Mouse (Mus musculus): ENCODE measurements around the gene Exoc6b. TPM values are rescaled to one million over a fixed set of nuclear protein-coding genes. Genes with fewer than 3 reads are reported as not detected.

Gene Exoc6b
- total and polyA plus RNA-seq, 2 experiments = 2.3 to 6.1 TPM

DNA sequence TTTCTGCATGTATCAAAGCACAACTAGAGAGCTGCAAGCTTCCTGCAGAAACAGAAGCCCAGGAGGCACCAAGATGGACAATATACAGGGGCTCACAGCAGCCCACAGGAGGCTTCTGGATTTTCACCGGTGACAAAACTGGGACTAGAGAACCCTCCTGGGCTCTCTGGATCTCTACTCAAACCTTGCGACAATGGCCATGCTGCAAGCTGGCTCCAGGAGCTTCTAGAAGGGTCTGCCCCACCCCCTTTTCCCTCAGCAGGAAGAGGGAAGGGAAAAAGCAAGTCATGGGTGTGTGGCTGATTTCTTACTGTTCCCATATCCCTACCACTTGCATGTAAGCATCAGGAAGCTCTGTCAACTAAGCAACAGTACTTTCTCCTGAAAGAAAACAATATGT is 437.7 kb downstream of the Exoc6b start:
- Histone ChIP-seq H3K4me1 (ENCODE audit: control insufficient read depth, insufficient read depth, low read length) (peaks cover 4% of the 10 kb centered on the region; the same call in 1 of the 2 replicates), H3K27me3 (ENCODE audit: control insufficient read depth, insufficient read depth, low read length) (no peaks in the 10 kb centered on the region), H3K27ac (replicated peaks; ENCODE audit: insufficient read depth, low read depth, low read length) (no peak overlapping the region), H3K79me2 (ENCODE audit: control insufficient read depth, insufficient read depth, low read length) (no peaks in the 10 kb centered on the region), H3K9ac (ENCODE audit: low read depth, low read length) (no peak overlapping the region), H3K36me3 (ENCODE audit: control insufficient read depth, insufficient read depth, low read length) (no peaks in the 10 kb centered on the region), H3K4me3 (ENCODE audit: insufficient read depth, low read depth, low read length) (no peak overlapping the region)
- DNase-seq (ENCODE audit: extremely low read depth, low read depth, low spot score) = no peak
- no peak for TF ChIP-seq CTCF (IDR thresholded peaks at IDR 0.05; ENCODE audit: low read depth, low read length)
- TF ChIP-seq POLR2A (IDR thresholded peaks at IDR 0.05; ENCODE audit: extremely low read depth, insufficient read depth, low read length) = no peak
- WGBS = 86% methylated on average over 2 of the region's 2 CpGs

- no peak overlapping the region for H3K9ac ChIP-seq (ENCODE audit: low read depth, low read length)
- H3K36me3 ChIP-seq (ENCODE audit: control insufficient read depth, insufficient read depth, low read length) = no peaks in the 10 kb centered on the region
- no peaks in the 10 kb centered on the region for H3K79me2 ChIP-seq (ENCODE audit: control insufficient read depth, insufficient read depth, low read length)
- TF ChIP-seq POLR2A (IDR thresholded peaks at IDR 0.05; ENCODE audit: extremely low read depth, insufficient read depth, low read length) (no peak), CTCF (IDR thresholded peaks at IDR 0.05; ENCODE audit: low read depth, low read length) (no peak)
- WGBS = 5% methylated on average over 1 of the region's 1 CpGs
- H3K27me3 ChIP-seq (ENCODE audit: control insufficient read depth, insufficient read depth, low read length) = no peaks in the 10 kb centered on the region
- no peak overlapping the region for H3K4me3 ChIP-seq (ENCODE audit: insufficient read depth, low read depth, low read length)
- peak; percentile 38 for DNase-seq (ENCODE audit: extremely low read depth, low read depth, low spot score)
- H3K27ac ChIP-seq (replicated peaks; ENCODE audit: insufficient read depth, low read depth, low read length) = no peak overlapping the region; the same call in 1 of the 2 replicates
- H3K4me1 ChIP-seq (ENCODE audit: control insufficient read depth, insufficient read depth, low read length) = peaks cover 4% of the 10 kb centered on the region; the same call in 1 of the 2 replicates
Measured at GRCm38 (mm10) chr6:84630276-84630675, 439.0 kb downstream of the Exoc6b start.

- DNase-seq (ENCODE audit: extremely low read depth, low read depth, low spot score) = no peak
- Histone ChIP-seq H3K4me3 (ENCODE audit: insufficient read depth, low read depth, low read length) (no peak overlapping the region), H3K27ac (replicated peaks; ENCODE audit: insufficient read depth, low read depth, low read length) (no peak overlapping the region), H3K9ac (ENCODE audit: low read depth, low read length) (no peak overlapping the region), H3K27me3 (ENCODE audit: control insufficient read depth, insufficient read depth, low read length) (no peaks in the 10 kb centered on the region), H3K79me2 (ENCODE audit: control insufficient read depth, insufficient read depth, low read length) (no peaks in the 10 kb centered on the region), H3K4me1 (ENCODE audit: control insufficient read depth, insufficient read depth, low read length) (peaks cover 4% of the 10 kb centered on the region; the same call in 1 of the 2 replicates), H3K36me3 (ENCODE audit: control insufficient read depth, insufficient read depth, low read length) (no peaks in the 10 kb centered on the region)
- 90% methylated on average over 5 of the region's 5 CpGs for WGBS
- TF ChIP-seq CTCF (IDR thresholded peaks at IDR 0.05; ENCODE audit: low read depth, low read length) (no peak), POLR2A (IDR thresholded peaks at IDR 0.05; ENCODE audit: extremely low read depth, insufficient read depth, low read length) (no peak)
Measured at GRCm38 (mm10) chr6:84628831-84629230, 440.5 kb downstream of the Exoc6b start.

DNA sequence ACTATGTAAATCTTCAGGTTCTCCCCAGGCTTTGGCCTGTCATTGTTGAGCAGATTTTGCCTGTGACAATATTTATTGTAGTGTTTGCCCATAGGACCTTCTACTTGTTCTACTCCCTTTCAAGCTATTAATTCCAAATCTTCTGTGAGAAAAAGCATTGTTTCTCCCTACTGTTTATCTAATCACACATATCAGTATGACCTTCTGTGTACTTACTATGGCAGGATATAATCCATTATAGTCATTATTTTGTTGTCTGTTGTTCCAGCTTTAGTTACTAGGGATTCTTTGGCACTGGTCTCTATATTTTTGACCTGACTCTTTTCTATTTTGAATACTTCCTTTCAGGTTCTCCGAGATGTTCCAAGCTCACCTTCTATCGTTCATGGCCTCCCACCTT is 442.9 kb downstream of the Exoc6b start:
- no peak overlapping the region for H3K27ac ChIP-seq (replicated peaks; ENCODE audit: insufficient read depth, low read depth, low read length)
- DNase-seq (ENCODE audit: extremely low read depth, low read depth, low spot score) = no peak
- no peaks in the 10 kb centered on the region for H3K27me3 ChIP-seq (ENCODE audit: control insufficient read depth, insufficient read depth, low read length)
- H3K36me3 ChIP-seq (ENCODE audit: control insufficient read depth, insufficient read depth, low read length) = no peaks in the 10 kb centered on the region
- peaks cover 4% of the 10 kb centered on the region; the same call in 1 of the 2 replicates for H3K4me1 ChIP-seq (ENCODE audit: control insufficient read depth, insufficient read depth, low read length)
- H3K79me2 ChIP-seq (ENCODE audit: control insufficient read depth, insufficient read depth, low read length) = no peaks in the 10 kb centered on the region
- H3K9ac ChIP-seq (ENCODE audit: low read depth, low read length) = no peak overlapping the region
- H3K4me3 ChIP-seq (ENCODE audit: insufficient read depth, low read depth, low read length) = no peak overlapping the region
- 86% methylated on average over 2 of the region's 2 CpGs for WGBS
- TF ChIP-seq CTCF (IDR thresholded peaks at IDR 0.05; ENCODE audit: low read depth, low read length) = no peak
- TF ChIP-seq POLR2A (IDR thresholded peaks at IDR 0.05; ENCODE audit: extremely low read depth, insufficient read depth, low read length) = no peak

- Histone ChIP-seq H3K4me1 (ENCODE audit: control insufficient read depth, insufficient read depth, low read length) (no peaks in the 10 kb centered on the region; the same call in 1 of the 2 replicates), H3K9ac (ENCODE audit: low read depth, low read length) (no peak overlapping the region), H3K4me3 (ENCODE audit: insufficient read depth, low read depth, low read length) (no peak overlapping the region), H3K79me2 (ENCODE audit: control insufficient read depth, insufficient read depth, low read length) (no peaks in the 10 kb centered on the region), H3K27ac (replicated peaks; ENCODE audit: insufficient read depth, low read depth, low read length) (no peak overlapping the region), H3K27me3 (ENCODE audit: control insufficient read depth, insufficient read depth, low read length) (no peaks in the 10 kb centered on the region), H3K36me3 (ENCODE audit: control insufficient read depth, insufficient read depth, low read length) (0 out of 2 replicates have a peak, but pooled peaks cover 4% of the 10 kb centered on the region)
- WGBS = 99% methylated on average over 6 of the region's 6 CpGs
- no peak for DNase-seq (ENCODE audit: extremely low read depth, low read depth, low spot score)
- TF ChIP-seq CTCF (IDR thresholded peaks at IDR 0.05; ENCODE audit: low read depth, low read length) = no peak
- no peak for TF ChIP-seq POLR2A (IDR thresholded peaks at IDR 0.05; ENCODE audit: extremely low read depth, insufficient read depth, low read length)
Measured at GRCm38 (mm10) chr6:84619166-84619565, 450.1 kb downstream of the Exoc6b start.

GRCm38 (mm10) chr6:84617051-84617450 is 452.3 kb downstream of the Exoc6b start:
- no peak for TF ChIP-seq POLR2A (IDR thresholded peaks at IDR 0.05; ENCODE audit: extremely low read depth, insufficient read depth, low read length)
- TF ChIP-seq CTCF (IDR thresholded peaks at IDR 0.05; ENCODE audit: low read depth, low read length) = no peak
- H3K27me3 ChIP-seq (ENCODE audit: control insufficient read depth, insufficient read depth, low read length) = no peaks in the 10 kb centered on the region
- no peaks in the 10 kb centered on the region for H3K4me1 ChIP-seq (ENCODE audit: control insufficient read depth, insufficient read depth, low read length)
- H3K79me2 ChIP-seq (ENCODE audit: control insufficient read depth, insufficient read depth, low read length) = no peaks in the 10 kb centered on the region
- H3K4me3 ChIP-seq (ENCODE audit: insufficient read depth, low read depth, low read length) = no peak overlapping the region
- no peak overlapping the region for H3K27ac ChIP-seq (replicated peaks; ENCODE audit: insufficient read depth, low read depth, low read length)
- 100% methylated on average over 1 of the region's 1 CpGs for WGBS
- H3K9ac ChIP-seq (ENCODE audit: low read depth, low read length) = no peak overlapping the region
- 0 out of 2 replicates have a peak, but pooled peaks cover 4% of the 10 kb centered on the region for H3K36me3 ChIP-seq (ENCODE audit: control insufficient read depth, insufficient read depth, low read length)
- DNase-seq (ENCODE audit: extremely low read depth, low read depth, low spot score) = no peak
